Mouse (Mus musculus) brain, embryonic 14.5 days (tissue): Measurements from ENCODE around the gene Dmwd.

Experiments used
- CTCF ChIP-seq: fragments of 200-500 bp; IDR thresholded peaks from 2 replicates; pipeline ENCODE4 v1.5.1; 2012; ENCODE audit warnings: inconsistent platforms, mild to moderate bottlenecking, moderate library complexity, borderline replicate concordance; ENCODE audit not compliant: insufficient read depth, insufficient read length; ENCODE audit errors: extremely low read depth
- POLR2A ChIP-seq: fragments of 200-500 bp; IDR thresholded peaks from 2 replicates; pipeline ENCODE4 v1.6.1; 2012; ENCODE audit warnings: mild to moderate bottlenecking, inconsistent platforms, borderline replicate concordance; ENCODE audit not compliant: poor library complexity, insufficient read depth, insufficient read length, severe bottlenecking; ENCODE audit errors: extremely low read depth

DNA sequence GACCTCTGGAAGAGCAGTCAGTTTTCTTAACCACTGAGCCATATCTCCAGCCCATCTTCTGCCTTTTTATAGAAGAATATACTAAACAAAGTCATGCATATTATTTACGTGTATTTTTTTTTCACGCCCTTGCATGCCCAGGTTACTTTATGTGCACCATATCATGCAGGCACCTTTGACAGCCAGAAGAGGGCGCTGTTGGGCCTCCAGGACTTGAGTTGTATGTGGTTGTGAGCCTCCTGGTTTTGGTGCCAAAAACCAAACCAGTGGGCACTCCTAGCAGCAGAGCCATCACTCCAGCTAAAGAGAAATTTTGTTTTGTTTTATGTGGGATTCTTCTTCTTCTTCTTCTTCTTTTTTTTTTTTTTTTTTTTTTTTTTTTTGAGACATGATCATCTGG lies 6.5 kb upstream of the Dmwd start:
- peak; percentile 53; the same call in 1 of the 2 replicates for TF ChIP-seq CTCF
- TF ChIP-seq POLR2A = no peak
